Mouse (Mus musculus): Measurements from ENCODE around the gene Hs3st6. TPM values are rescaled to one million over a fixed set of nuclear protein-coding genes. Genes with fewer than 3 reads are reported as not detected.
A peak's percentile ranks its signal among the peaks of the same experiment; 100 is the strongest.

Hs3st6 gene
- polyA plus RNA-seq, 1 experiment from 2014 or later, result not detected

GRCm38 (mm10) chr17:24780821-24781220 is 28.0 kb downstream of the Hs3st6 start:
- Histone ChIP-seq H3K9ac (no peak overlapping the region), H3K9me3 (replicated peaks) (no peaks in the 10 kb centered on the region), H3K4me2 (no peak overlapping the region), H3K27ac (no peak overlapping the region), H3K36me3 (no peaks in the 10 kb centered on the region), H3K4me1 (no peaks in the 10 kb centered on the region), H3K4me3 (no peak overlapping the region), H3K27me3 (replicated peaks) (peaks cover 5% of the 10 kb centered on the region; the same call in 1 of the 2 replicates)
- no peak for ATAC-seq
- WGBS (ENCODE audit: insufficient replicate concordance), result 55% methylated on average over 2 of the region's 2 CpGs

- H3K4me2 ChIP-seq, result no peak overlapping the region
- no peak for ATAC-seq
- 44% methylated on average over 8 of the region's 8 CpGs for WGBS (ENCODE audit: insufficient replicate concordance)
These were observed 39.4 kb downstream of the Hs3st6 start for GRCm38 (mm10) chr17:24792190-24792589.

GRCm38 (mm10) chr17:24794791-24795190 is 42.0 kb downstream of the Hs3st6 start:
- Histone ChIP-seq H3K4me2 (no peak overlapping the region), H3K9ac (no peak overlapping the region), H3K27me3 (replicated peaks) (peaks cover 25% of the 10 kb centered on the region; the same call in 1 of the 2 replicates), H3K4me1 (peaks cover 9% of the 10 kb centered on the region), H3K36me3 (no peaks in the 10 kb centered on the region), H3K27ac (no peak overlapping the region), H3K9me3 (replicated peaks) (no peaks in the 10 kb centered on the region), H3K4me3 (no peak overlapping the region)
- 73% methylated on average over 12 of the region's 12 CpGs for WGBS (ENCODE audit: insufficient replicate concordance)
- no peak for ATAC-seq

More at GRCm38 (mm10) chr17:24792190-24792589, 39.4 kb downstream of the Hs3st6 start:
- Histone ChIP-seq H3K4me1 (peaks cover 2% of the 10 kb centered on the region), H3K36me3 (no peaks in the 10 kb centered on the region), H3K27me3 (replicated peaks) (peaks cover 23% of the 10 kb centered on the region; the same call in 1 of the 2 replicates), H3K9me3 (replicated peaks) (no peaks in the 10 kb centered on the region), H3K9ac (no peak overlapping the region), H3K4me3 (no peak overlapping the region), H3K27ac (no peak overlapping the region)

GRCm38 (mm10) chr17:24796969-24797368 is 44.2 kb downstream of the Hs3st6 start:
- Histone ChIP-seq H3K4me1 (peaks cover 9% of the 10 kb centered on the region), H3K9me3 (replicated peaks) (no peaks in the 10 kb centered on the region), H3K36me3 (no peaks in the 10 kb centered on the region), H3K27ac (no peak overlapping the region), H3K27me3 (replicated peaks) (peaks cover 10% of the 10 kb centered on the region; the same call in 1 of the 2 replicates), H3K9ac (no peak overlapping the region), H3K4me3 (no peak overlapping the region), H3K4me2 (no peak overlapping the region)
- ATAC-seq, result no peak
- WGBS (ENCODE audit: insufficient replicate concordance), result 35% methylated on average over 3 of the region's 3 CpGs

DNA sequence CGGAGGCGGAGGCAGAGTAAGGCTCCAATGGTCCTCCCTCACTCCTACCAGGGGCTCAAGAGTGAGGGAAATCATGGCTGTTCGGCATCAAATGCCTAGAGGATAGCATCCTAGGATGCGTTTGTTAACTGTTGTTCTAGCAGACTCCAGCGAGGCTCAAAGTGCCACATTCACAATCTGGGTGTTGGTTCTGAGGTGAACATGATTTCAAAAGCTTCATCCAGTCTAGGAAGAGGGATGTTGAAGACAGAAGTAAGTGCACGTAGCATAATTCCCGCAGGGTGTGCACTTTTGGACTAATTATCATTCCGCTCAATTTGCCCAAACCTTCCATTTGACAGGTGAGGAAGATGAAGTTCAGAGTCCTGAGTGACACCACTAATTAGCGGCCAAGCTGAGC is 45.4 kb downstream of the Hs3st6 start:
- no peak overlapping the region for H3K4me2 ChIP-seq
- no peak overlapping the region for H3K9ac ChIP-seq
- no peaks in the 10 kb centered on the region for H3K9me3 ChIP-seq (replicated peaks)
- H3K36me3 ChIP-seq, result no peaks in the 10 kb centered on the region
- H3K4me3 ChIP-seq, result no peak overlapping the region
- peaks cover 9% of the 10 kb centered on the region for H3K4me1 ChIP-seq
- WGBS (ENCODE audit: insufficient replicate concordance), result 51% methylated on average over 9 of the region's 9 CpGs
- H3K27ac ChIP-seq, result no peak overlapping the region
- peaks cover 10% of the 10 kb centered on the region; the same call in 1 of the 2 replicates for H3K27me3 ChIP-seq (replicated peaks)
- ATAC-seq, result no peak

GRCm38 (mm10) chr17:24799476-24799875 is 46.7 kb downstream of the Hs3st6 start:
- no peak overlapping the region for H3K9ac ChIP-seq
- no peak overlapping the region for H3K4me3 ChIP-seq
- H3K4me2 ChIP-seq, result no peak overlapping the region
- H3K27ac ChIP-seq, result no peak overlapping the region
- 84% methylated on average over 4 of the region's 4 CpGs for WGBS (ENCODE audit: insufficient replicate concordance)
- peaks cover 16% of the 10 kb centered on the region for H3K4me1 ChIP-seq
- no peak for ATAC-seq
- no peaks in the 10 kb centered on the region for H3K36me3 ChIP-seq
- peaks cover 10% of the 10 kb centered on the region; the same call in 1 of the 2 replicates for H3K27me3 ChIP-seq (replicated peaks)
- H3K9me3 ChIP-seq (replicated peaks), result no peaks in the 10 kb centered on the region

DNA sequence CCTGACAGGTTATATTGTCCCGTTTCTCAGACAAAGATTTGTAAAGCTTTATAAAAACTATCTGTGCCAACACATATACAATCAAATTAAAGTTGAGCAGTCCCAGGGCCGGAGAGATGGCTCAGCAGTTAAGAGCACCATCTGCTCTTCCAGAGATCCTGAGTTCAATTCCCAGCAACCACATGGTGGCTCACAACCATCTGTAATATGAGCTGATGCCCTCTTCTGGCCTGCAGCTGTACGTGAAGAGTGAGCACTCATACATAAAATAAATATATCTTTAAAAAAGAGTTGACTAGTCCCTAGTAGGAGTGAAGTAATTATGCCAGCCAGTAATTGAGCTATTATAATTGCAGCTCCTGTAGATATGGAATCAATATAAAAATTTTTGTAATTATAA is 47.7 kb downstream of the Hs3st6 start:
- no peaks in the 10 kb centered on the region for H3K9me3 ChIP-seq (replicated peaks)
- H3K27me3 ChIP-seq (replicated peaks), result peaks cover 19% of the 10 kb centered on the region; the same call in 1 of the 2 replicates
- whole genome bisulfite sequencing (ENCODE audit: insufficient replicate concordance), result 47% methylated on average over 3 of the region's 3 CpGs
- H3K27ac ChIP-seq, result no peak overlapping the region
- no peaks in the 10 kb centered on the region for H3K36me3 ChIP-seq
- H3K4me3 ChIP-seq, result no peak overlapping the region
- no peak overlapping the region for H3K9ac ChIP-seq
- no peak overlapping the region for H3K4me2 ChIP-seq
- no peak for ATAC-seq
- H3K4me1 ChIP-seq, result peaks cover 23% of the 10 kb centered on the region

GRCm38 (mm10) chr17:24803952-24804951 is 51.5 kb downstream of the Hs3st6 start, which contains the start of gene Meiob:
TSS of gene Meiob (plus strand) at chr17:24804289.
- peaks cover 35% of the 10 kb centered on the region for H3K27me3 ChIP-seq (replicated peaks)
- H3K27ac ChIP-seq, result peak within 1 kb of the TSS; percentile 65
- H3K9ac ChIP-seq, result peak within 1 kb of the TSS; percentile 78
- H3K4me2 ChIP-seq, result peak within 1 kb of the TSS; percentile 86
- H3K9me3 ChIP-seq (replicated peaks), result no peaks in the 10 kb centered on the region
- H3K4me1 ChIP-seq, result peaks cover 19% of the 10 kb centered on the region
- peak within 1 kb of the TSS; percentile 75 for H3K4me3 ChIP-seq
- no peaks in the 10 kb centered on the region for H3K36me3 ChIP-seq
- ATAC-seq, result peak; percentile 89
- under 1% methylated on average over 71 of the region's 71 CpGs for WGBS (ENCODE audit: insufficient replicate concordance)

Other genes with a start within 250 kb of the Hs3st6 start
- gene Traf7, start 225.1 kb upstream of the Hs3st6 start, polyA plus RNA-seq (2016; fragmentation: Nextera tagmentation; extraction: Ambion mirVana), result 52.2 and 55.4 TPM in 2 replicates
- 1.3 and 1.9 TPM in 2 replicates for gene Rab26, start 218.8 kb upstream of the Hs3st6 start, polyA plus RNA-seq (2016; fragmentation: Nextera tagmentation; extraction: Ambion mirVana)
- gene Pkd1, start 203.2 kb upstream of the Hs3st6 start, polyA plus RNA-seq (2016; fragmentation: Nextera tagmentation; extraction: Ambion mirVana), result 6.0 and 6.5 TPM in 2 replicates
- gene Tsc2, start 120.4 kb upstream of the Hs3st6 start, polyA plus RNA-seq (2016; fragmentation: Nextera tagmentation; extraction: Ambion mirVana), result 30.8 and 35.0 TPM in 2 replicates
- gene Nthl1, start 120.3 kb upstream of the Hs3st6 start, polyA plus RNA-seq (2016; fragmentation: Nextera tagmentation; extraction: Ambion mirVana), result 11.3 and 12.4 TPM in 2 replicates
- gene Slc9a3r2, start 102.7 kb upstream of the Hs3st6 start, polyA plus RNA-seq (2016; fragmentation: Nextera tagmentation; extraction: Ambion mirVana), result 14.6 and 15.2 TPM in 2 replicates
- gene Npw, start 94.5 kb upstream of the Hs3st6 start, polyA plus RNA-seq (2016; fragmentation: Nextera tagmentation; extraction: Ambion mirVana), result 0.33 TPM in 1 of 2 replicates, not detected in the other
- gene Zfp598, start 83.3 kb upstream of the Hs3st6 start, polyA plus RNA-seq (2016; fragmentation: Nextera tagmentation; extraction: Ambion mirVana), result 19.7 and 20.4 TPM in 2 replicates
- 0.06 and 0.27 TPM in 2 replicates for gene Syngr3, start 63.0 kb upstream of the Hs3st6 start, polyA plus RNA-seq (2016; fragmentation: Nextera tagmentation; extraction: Ambion mirVana)
- gene Gfer, start 56.8 kb upstream of the Hs3st6 start, polyA plus RNA-seq (2016; fragmentation: Nextera tagmentation; extraction: Ambion mirVana), result 51.4 and 52.5 TPM in 2 replicates
- 0.51 and 0.58 TPM in 2 replicates for gene Noxo1, start 56.8 kb upstream of the Hs3st6 start, polyA plus RNA-seq (2016; fragmentation: Nextera tagmentation; extraction: Ambion mirVana)
- 65.4 and 71.8 TPM in 2 replicates for gene Tbl3, start 45.3 kb upstream of the Hs3st6 start, polyA plus RNA-seq (2016; fragmentation: Nextera tagmentation; extraction: Ambion mirVana)
- gene Rnf151, start 34.9 kb upstream of the Hs3st6 start, polyA plus RNA-seq (2016; fragmentation: Nextera tagmentation; extraction: Ambion mirVana), result 0.19 and 0.46 TPM in 2 replicates
- 1,444 and 1,454 TPM in 2 replicates for gene Rps2, start 34.9 kb upstream of the Hs3st6 start, polyA plus RNA-seq (2016; fragmentation: Nextera tagmentation; extraction: Ambion mirVana)
- gene Ndufb10, start 28.5 kb upstream of the Hs3st6 start, polyA plus RNA-seq (2016; fragmentation: Nextera tagmentation; extraction: Ambion mirVana), result 233 and 239 TPM in 2 replicates
- not detected in 2 replicates for gene Rpl3l, start 25.2 kb upstream of the Hs3st6 start, polyA plus RNA-seq (2016; fragmentation: Nextera tagmentation; extraction: Ambion mirVana)
- 20.8 and 21.6 TPM in 2 replicates for gene Msrb1, start 16.3 kb upstream of the Hs3st6 start, polyA plus RNA-seq (2016; fragmentation: Nextera tagmentation; extraction: Ambion mirVana)
- 1.5 TPM in 2 replicates for gene Meiob, start 51.3 kb downstream of the Hs3st6 start, polyA plus RNA-seq (2016; fragmentation: Nextera tagmentation; extraction: Ambion mirVana)
- gene Hagh, start 87.2 kb downstream of the Hs3st6 start, polyA plus RNA-seq (2016; fragmentation: Nextera tagmentation; extraction: Ambion mirVana), result 61.1 and 64.8 TPM in 2 replicates
- 34.2 and 34.6 TPM in 2 replicates for gene Fahd1, start 97.4 kb downstream of the Hs3st6 start, polyA plus RNA-seq (2016; fragmentation: Nextera tagmentation; extraction: Ambion mirVana)
- gene Igfals, start 113.0 kb downstream of the Hs3st6 start, polyA plus RNA-seq (2016; fragmentation: Nextera tagmentation; extraction: Ambion mirVana), result 5.3 and 5.4 TPM in 2 replicates
- gene Nubp2, start 133.4 kb downstream of the Hs3st6 start, polyA plus RNA-seq (2016; fragmentation: Nextera tagmentation; extraction: Ambion mirVana), result 97.7 and 108 TPM in 2 replicates
- gene Spsb3, start 133.7 kb downstream of the Hs3st6 start, polyA plus RNA-seq (2016; fragmentation: Nextera tagmentation; extraction: Ambion mirVana), result 37.5 and 40.0 TPM in 2 replicates
- gene Eme2, start 142.1 kb downstream of the Hs3st6 start, polyA plus RNA-seq (2016; fragmentation: Nextera tagmentation; extraction: Ambion mirVana), result 20.3 and 21.4 TPM in 2 replicates
- 101 and 106 TPM in 2 replicates for gene Mrps34, start 142.1 kb downstream of the Hs3st6 start, polyA plus RNA-seq (2016; fragmentation: Nextera tagmentation; extraction: Ambion mirVana)
- gene Nme3, start 143.5 kb downstream of the Hs3st6 start, polyA plus RNA-seq (2016; fragmentation: Nextera tagmentation; extraction: Ambion mirVana), result 67.9 and 68.8 TPM in 2 replicates
- gene Mapk8ip3, start 184.0 kb downstream of the Hs3st6 start, polyA plus RNA-seq (2016; fragmentation: Nextera tagmentation; extraction: Ambion mirVana), result 15.6 and 15.8 TPM in 2 replicates
- 112 and 114 TPM in 2 replicates for gene Jpt2, start 207.7 kb downstream of the Hs3st6 start, polyA plus RNA-seq (2016; fragmentation: Nextera tagmentation; extraction: Ambion mirVana)

Measured in liver, embryonic 12.5 days (tissue).